Mouse (Mus musculus) cerebral cortex, adult 2 months (tissue): ENCODE results near the gene 4930519G04Rik.

Experiments
- WGBS: fragments of 180-500 bp; shearing (Covaris S2); methylation state at CpG from one replicate; pipeline ENCODE4 v1.1.7; 2018; 5-methylcytosine and 5-hydroxymethylcytosine counted together

Gene 4930519G04Rik

GRCm38 (mm10) chr5:114853364-114853763 lies at the start of gene 4930519G04Rik:
TSS of gene 4930519G04Rik (plus strand) at chr5:114853664.
- WGBS = 89% methylated on average over 3 of the region's 5 CpGs

GRCm38 (mm10) chr5:114804335-114804734 lies 49.1 kb upstream of the 4930519G04Rik start:
- WGBS = 75% methylated on average over 13 of the region's 13 CpGs

GRCm38 (mm10) chr5:114804958-114805357 lies 48.5 kb upstream of the 4930519G04Rik start:
- 14% methylated on average over 3 of the region's 3 CpGs for WGBS

GRCm38 (mm10) chr5:114805436-114806350 lies 47.8 kb upstream of the 4930519G04Rik start:
- WGBS = 56% methylated on average over 15 of the region's 15 CpGs

GRCm38 (mm10) chr5:114806636-114807035 lies 46.8 kb upstream of the 4930519G04Rik start:
- 73% methylated on average over 8 of the region's 8 CpGs for WGBS

- 36% methylated on average over 9 of the region's 9 CpGs for WGBS
Observed at GRCm38 (mm10) chr5:114807063-114807462, 46.4 kb upstream of the 4930519G04Rik start.

GRCm38 (mm10) chr5:114807468-114807867 lies 46.0 kb upstream of the 4930519G04Rik start:
- 22% methylated on average over 8 of the region's 8 CpGs for WGBS

- WGBS = 77% methylated on average over 6 of the region's 6 CpGs
Observed at GRCm38 (mm10) chr5:114807893-114808292, 45.6 kb upstream of the 4930519G04Rik start.

- WGBS = 68% methylated on average over 8 of the region's 8 CpGs
Observed at GRCm38 (mm10) chr5:114808385-114808784, 45.1 kb upstream of the 4930519G04Rik start.

GRCm38 (mm10) chr5:114809181-114809756 lies 44.2 kb upstream of the 4930519G04Rik start:
- 60% methylated on average over 10 of the region's 10 CpGs for WGBS

GRCm38 (mm10) chr5:114809826-114810225 lies 43.6 kb upstream of the 4930519G04Rik start:
- 82% methylated on average over 5 of the region's 5 CpGs for WGBS

GRCm38 (mm10) chr5:114813525-114814181 lies 39.8 kb upstream of the 4930519G04Rik start:
- under 1% methylated on average over 50 of the region's 50 CpGs for WGBS

GRCm38 (mm10) chr5:114816599-114816998 lies 36.9 kb upstream of the 4930519G04Rik start:
- 65% methylated on average over 6 of the region's 6 CpGs for WGBS

- 74% methylated on average over 11 of the region's 11 CpGs for WGBS
Observed at GRCm38 (mm10) chr5:114818124-114818523, 35.3 kb upstream of the 4930519G04Rik start.

- 6% methylated on average over 53 of the region's 53 CpGs for WGBS
Observed at GRCm38 (mm10) chr5:114822796-114823688, 30.4 kb upstream of the 4930519G04Rik start, which contains the start of gene 1500011B03Rik. TSS of gene 1500011B03Rik (minus strand) at chr5:114823468.

GRCm38 (mm10) chr5:114824197-114824596 lies 29.3 kb upstream of the 4930519G04Rik start:
- WGBS = 6% methylated on average over 9 of the region's 9 CpGs

- WGBS = 8% methylated on average over 26 of the region's 27 CpGs
Observed at GRCm38 (mm10) chr5:114825978-114826691, 27.3 kb upstream of the 4930519G04Rik start.

- 86% methylated on average over 12 of the region's 12 CpGs for WGBS
Observed at GRCm38 (mm10) chr5:114827427-114827826, 26.0 kb upstream of the 4930519G04Rik start.

GRCm38 (mm10) chr5:114829740-114830139 lies 23.7 kb upstream of the 4930519G04Rik start:
- WGBS = 50% methylated on average over 3 of the region's 3 CpGs

- 71% methylated on average over 12 of the region's 12 CpGs for WGBS
Observed at GRCm38 (mm10) chr5:114836886-114837285, 16.6 kb upstream of the 4930519G04Rik start.
